Mouse (Mus musculus) c-Kit-negative CD71-positive TER-119-positive erythroid progenitor cells, embryonic 14.5 days (primary cell): ENCODE measurements around the gene S100a13.

Experiments
- DNase-seq: peaks from one replicate; pipeline ENCODE4 v3.0.0-alpha.2; 2013; ENCODE audit warnings: low read depth, low spot score

Gene S100a13

GRCm38 (mm10) chr3:90555954-90556353 lies 41.7 kb downstream of the S100a13 start:
- no peak for DNase-seq

DNA sequence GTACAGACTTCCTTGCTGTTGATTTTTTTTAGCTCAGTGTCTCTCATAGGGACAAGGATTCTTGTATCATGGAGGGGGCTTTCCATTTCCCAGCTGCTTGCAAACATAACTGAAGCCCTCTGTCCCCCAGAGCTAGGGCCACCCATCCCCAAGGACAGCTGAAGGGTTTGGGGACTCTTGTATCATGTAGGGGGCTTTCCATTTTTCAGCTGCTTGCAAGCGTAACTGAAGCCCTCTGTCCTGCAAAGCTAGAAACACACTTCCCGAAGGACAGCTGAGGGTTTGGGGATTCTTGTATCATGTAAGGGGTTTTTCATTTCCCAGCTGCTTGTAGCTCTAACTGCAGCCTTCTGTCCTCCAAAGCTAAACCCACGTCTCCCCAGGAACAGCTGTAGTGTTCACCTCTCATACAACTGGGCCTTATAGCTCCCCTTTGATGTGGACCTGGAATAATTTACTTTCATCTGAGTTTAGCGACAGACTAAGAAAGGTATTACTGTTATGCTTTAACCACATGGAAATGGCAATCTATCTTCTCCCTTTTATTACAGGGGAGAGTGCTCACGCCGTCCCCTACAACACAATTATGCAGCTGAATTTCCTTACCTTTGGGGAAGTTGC lies 45.9 kb downstream of the S100a13 start, which contains the start of gene S100a3:
Gene S100a3, plus strand, starts transcription at position 571 of the 621 bp plus-strand sequence.
- DNase-seq, result no peak
